Mouse (Mus musculus) Patski (cell line): ENCODE data around the gene Slc4a10. TPM values are rescaled to one million over a fixed set of nuclear protein-coding genes. Genes with fewer than 3 reads are reported as not detected.

Source experiments
- ATAC-seq: fragments of 100-300 bp; one replicate; pipeline ENCODE4 v1.8.0; 2021
- CTCF ChIA-PET: fragments of 350-600 bp; sonication (Branson Sonifier 250); formaldehyde crosslinking; loops from one replicate; lab custom pipeline; 2022; ENCODE audit warnings: inconsistent platforms; lab: Charles Lee
- POLR2A ChIA-PET: fragments of 350-600 bp; sonication (Branson Sonifier 250); formaldehyde crosslinking; loops from one replicate; lab custom pipeline; 2022; ENCODE audit warnings: antibody characterized with exemption, inconsistent platforms; lab: Charles Lee
- DNase-seq: peaks from one replicate; pipeline ENCODE4 v3.0.0-alpha.2; 2011; ENCODE audit warnings: low read depth, low spot score
- H3K27me3 ChIP-seq: fragments of 371-371 bp; one replicate; pipeline ENCODE4 v1.5.1; 2021
- CTCF ChIP-seq: fragments of 100-300 bp; IDR thresholded peaks from one replicate; pipeline ENCODE4 v1.5.1; 2021
- in situ Hi-C: fragments of 300-500 bp; cut with MboI; formaldehyde crosslinking; loops from 3 replicates; pipeline ENCODE4 v1.11.1; 2018; ENCODE audit warnings: low pct_unique_long_range_greater_than_20kb, mixed read lengths
- polyA plus RNA-seq: library from polyadenylated mRNA; unstranded; gene quantifications from one replicate; pipeline ENCODE4 v1.2.3, GENCODE M21; 2021

Slc4a10 gene
- polyA plus RNA-seq, 1 experiment from 2014 or later, result not detected

- CTCF ChIA-PET, result no interaction called here
- H3K27me3 ChIP-seq, result no peaks in the 10 kb centered on the region
- in situ Hi-C loops, result no loop called here
- POLR2A ChIA-PET, result no interaction called here
- TF ChIP-seq CTCF, result no peak
- DNase-seq (no peak), ATAC-seq (no peak)
Measured at GRCm38 (mm10) chr2:62363606-62364005, 317.3 kb downstream of the Slc4a10 start.

DNA sequence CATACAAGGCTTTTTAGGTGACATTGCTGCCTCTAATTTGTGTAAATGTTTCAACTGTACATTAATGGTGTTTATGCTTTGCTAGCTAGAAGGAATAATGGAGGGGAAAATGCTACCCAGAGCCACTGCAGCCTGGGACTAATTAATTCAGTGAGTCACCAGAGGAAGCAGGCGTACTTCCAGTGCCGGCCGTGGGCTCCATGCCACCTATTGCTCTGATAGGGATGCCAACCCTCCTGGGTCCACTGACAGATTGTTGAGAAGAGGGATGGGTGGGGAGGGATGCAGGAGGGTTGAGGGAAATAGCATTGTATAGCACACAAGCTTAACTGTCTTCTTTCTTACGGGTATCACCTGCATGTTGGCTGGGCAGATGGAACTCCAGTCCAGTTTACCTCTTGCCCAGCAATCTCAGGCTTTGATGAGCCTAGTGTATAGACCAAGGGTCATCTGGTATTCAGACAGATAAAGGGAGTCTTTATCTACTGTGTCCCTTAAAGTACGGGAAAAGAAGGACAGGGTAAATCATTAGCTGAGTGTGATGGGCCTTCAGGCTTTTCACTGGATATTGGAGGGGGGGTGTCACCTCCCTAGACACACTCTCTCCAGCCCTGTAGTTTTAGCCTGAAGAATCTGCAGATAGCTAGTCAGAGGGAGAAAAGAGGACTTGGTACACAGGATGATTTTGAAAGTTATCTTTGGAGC, 322.2 kb downstream of the Slc4a10 start:
- POLR2A ChIA-PET, result no interaction called here
- in situ Hi-C loops, result no loop called here
- DNase-seq, result no peak
- H3K27me3 ChIP-seq, result no peaks in the 10 kb centered on the region
- TF ChIP-seq CTCF, result no peak
- no peak for ATAC-seq
- CTCF ChIA-PET, result interaction anchor here (0.9 kb wide), 1 partner anchor 9 kb away, joined by 3 read pairs; no protein-coding TSS in a partner anchor

- POLR2A ChIA-PET, result no interaction called here
- CTCF ChIA-PET, result no interaction called here
- DNase-seq (no peak), ATAC-seq (no peak)
- TF ChIP-seq CTCF, result no peak
- no peaks in the 10 kb centered on the region for H3K27me3 ChIP-seq
- in situ Hi-C loops, result no loop called here
Measured at GRCm38 (mm10) chr2:62370048-62370447, 323.8 kb downstream of the Slc4a10 start.

- no peaks in the 10 kb centered on the region for H3K27me3 ChIP-seq
- DNase-seq, result no peak
- ChIA-PET POLR2A (no interaction called here), CTCF (interaction anchor here (1.1 to 1.7 kb wide), 2 partner anchors 11 to 15 kb away, joined by 3 to 5 read pairs; no protein-coding TSS in a partner anchor)
- no peak for ATAC-seq
- in situ Hi-C loops, result no loop called here
- TF ChIP-seq CTCF, result no peak
Measured at GRCm38 (mm10) chr2:62373692-62374091, 327.4 kb downstream of the Slc4a10 start.

Other genes starting within 250 kb of the Slc4a10 start
- gene Tbr1, start 243.5 kb upstream of the Slc4a10 start, polyA plus RNA-seq, result 0.01 TPM